Mouse (Mus musculus) cerebellum, adult 2 months (tissue): ENCODE measurements at regions not wholly inside any gene's neighbourhood (a gene's known extent, or its start where the extent isn't known, plus 50 kb on each side); places are given as distances from the start of the nearest gene placed in this dataset.

Source experiments
- CTCF ChIP-seq: fragments of 200-500 bp; IDR thresholded peaks from 2 replicates; pipeline ENCODE4 v1.5.1; 2011; ENCODE audit warnings: low read depth, mild to moderate bottlenecking, control low read depth, low read length, moderate library complexity, borderline replicate concordance; ENCODE audit not compliant: insufficient read depth
- POLR2A ChIP-seq: fragments of 200-500 bp; IDR thresholded peaks from 2 replicates; pipeline ENCODE4 v1.6.1; 2011; ENCODE audit warnings: low read length, control low read depth, borderline replicate concordance; ENCODE audit not compliant: insufficient read depth

DNA sequence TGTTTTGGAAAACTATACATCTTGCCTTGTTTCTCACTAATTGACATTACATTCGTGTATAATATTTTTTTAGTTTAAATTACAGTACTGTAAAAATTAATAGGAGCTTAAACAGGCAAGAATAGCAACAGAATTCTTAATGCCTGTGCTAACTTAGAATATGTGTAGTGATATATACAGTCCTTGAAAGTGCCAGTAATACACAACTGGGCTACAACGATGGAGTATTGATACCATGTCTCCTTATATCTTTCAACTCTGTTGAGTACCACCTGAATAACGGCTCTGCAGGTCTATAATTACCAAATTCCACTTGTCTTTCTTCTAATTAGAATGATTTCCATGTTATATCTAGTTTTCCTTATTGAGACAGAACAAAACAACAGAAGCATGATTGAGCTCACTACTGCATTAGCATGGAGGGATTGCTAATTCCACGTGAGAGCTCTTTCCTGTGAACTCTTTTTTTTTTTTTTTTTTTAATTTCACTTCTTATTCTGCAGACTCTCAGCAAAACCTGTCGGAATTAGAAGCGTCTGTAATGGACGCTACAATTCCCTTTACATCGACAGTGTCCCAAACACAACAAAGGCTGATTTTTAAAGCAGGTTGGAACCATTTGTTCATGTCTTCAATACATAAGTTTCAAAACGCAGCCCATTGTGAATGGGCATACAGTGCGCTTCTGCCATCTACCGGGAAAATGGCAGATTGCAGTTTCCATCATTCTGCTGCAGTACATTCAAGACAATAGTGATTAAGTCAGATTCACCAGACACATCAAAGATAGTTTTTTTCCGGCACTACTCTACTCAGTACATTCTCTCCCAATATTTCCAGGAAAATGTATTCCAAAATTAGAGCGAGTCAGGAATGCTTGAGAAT is 300.8 kb upstream of the Gpc5 start:
- TF ChIP-seq CTCF = peak; percentile 78
- no peak for TF ChIP-seq POLR2A
